Comparison of ENCODE assay signal across 10 mouse cellular contexts in genomic region chr5:97834770-97835169, GRCm38 (mm10).
DNase-seq lines count a peak whose midpoint lies in the region; ATAC-seq and TF ChIP-seq lines count a peak whose summit lies in the region.
"Had no signal": no experiment of that assay in that cellular context is flagged by ENCODE, and none has a peak within 500 bp of the region (broad histone marks: within the 10 kb centered on the region; RNA-seq: fewer than 3 reads in every experiment).

No protein-coding gene starts in this region.

- H3K9ac ChIP-seq in intestine, embryonic 15.5 days: no peak overlapping the region
- H3K9ac ChIP-seq in intestine, postnatal 0 days (ENCODE audit: low read depth, low read length): no peak overlapping the region
- H3K9ac ChIP-seq in liver, adult 2 months (ENCODE audit: low read depth, low read length): no peak overlapping the region
- H3K9ac ChIP-seq: hindbrain, embryonic 15.5 days had no signal

- H3K79me2 ChIP-seq in liver, adult 2 months (ENCODE audit: control insufficient read depth, insufficient read depth, low read length): no peaks in the 10 kb centered on the region

- H3K4me3 ChIP-seq in intestine, embryonic 15.5 days (replicated peaks): no peak overlapping the region
- no peak overlapping the region for H3K4me3 ChIP-seq in intestine, postnatal 0 days (ENCODE audit: low read depth, low read length)
- H3K4me3 ChIP-seq in embryonic fibroblast, embryonic 13.5 days (ENCODE audit: insufficient read depth, low read length): no peak overlapping the region
- no peak overlapping the region for H3K4me3 ChIP-seq in liver, adult 2 months (ENCODE audit: insufficient read depth, low read depth, low read length)
- no peak overlapping the region for H3K4me3 ChIP-seq in thymus, adult 2 months (ENCODE audit: control insufficient read depth, insufficient read depth, low read length)
- H3K4me3 ChIP-seq: hindbrain, embryonic 15.5 days had no signal

- 0 out of 2 replicates have a peak, but pooled peaks cover 2% of the 10 kb centered on the region for H3K4me1 ChIP-seq in intestine, embryonic 15.5 days (replicated peaks)
- no peaks in the 10 kb centered on the region for H3K4me1 ChIP-seq in intestine, postnatal 0 days (replicated peaks; ENCODE audit: control insufficient read depth, insufficient read depth, low read length)
- peaks cover 7% of the 10 kb centered on the region; the same call in 1 of the 2 replicates for H3K4me1 ChIP-seq in embryonic fibroblast, embryonic 13.5 days (ENCODE audit: control insufficient read depth, insufficient read depth, low read length)
- H3K4me1 ChIP-seq in liver, adult 2 months (ENCODE audit: control insufficient read depth, insufficient read depth, low read length): peaks cover 5% of the 10 kb centered on the region; the same call in 1 of the 2 replicates
- H3K4me1 ChIP-seq in thymus, adult 2 months (replicated peaks; ENCODE audit: control insufficient read depth, insufficient read depth, low read length): no peaks in the 10 kb centered on the region
- H3K4me1 ChIP-seq: hindbrain, embryonic 15.5 days had no signal

- H3K9me3 ChIP-seq in intestine, embryonic 15.5 days: no peaks in the 10 kb centered on the region
- no peaks in the 10 kb centered on the region for H3K9me3 ChIP-seq in intestine, postnatal 0 days (ENCODE audit: control insufficient read depth)
- H3K9me3 ChIP-seq: hindbrain, embryonic 15.5 days had no signal

- H3K27ac ChIP-seq in intestine, embryonic 15.5 days: peak overlapping the region; percentile 27; the same call in 1 of the 2 replicates
- no peak overlapping the region for H3K27ac ChIP-seq in intestine, postnatal 0 days (ENCODE audit: low read depth, low read length)
- peak overlapping the region; percentile 43 for H3K27ac ChIP-seq in embryonic fibroblast, embryonic 13.5 days (ENCODE audit: insufficient read depth, low read length)
- H3K27ac ChIP-seq in liver, adult 2 months (replicated peaks; ENCODE audit: insufficient read depth, low read depth, low read length): peak overlapping the region; percentile 11; the same call in 1 of the 2 replicates
- no peak overlapping the region for H3K27ac ChIP-seq in thymus, adult 2 months (ENCODE audit: control insufficient read depth, insufficient read depth, low read length)
- H3K27ac ChIP-seq: hindbrain, embryonic 15.5 days had no signal

- TF ChIP-seq CTCF in intestine, postnatal 0 days (IDR thresholded peaks at IDR 0.05; ENCODE audit: low read depth): no peak
- no peak for TF ChIP-seq CTCF in embryonic fibroblast, embryonic 13.5 days (IDR thresholded peaks at IDR 0.05; ENCODE audit: borderline replicate concordance, insufficient read depth, low read length)
- no peak for TF ChIP-seq CTCF in liver, adult 2 months (IDR thresholded peaks at IDR 0.05; ENCODE audit: low read depth, low read length)
- TF ChIP-seq CTCF in thymus, adult 2 months (IDR thresholded peaks at IDR 0.05; ENCODE audit: borderline replicate concordance, control insufficient read depth, extremely low read depth, insufficient read depth, low read length, poor library complexity): no peak

- ATAC-seq in intestine, embryonic 15.5 days: no peak
- ATAC-seq in intestine, postnatal 0 days: no peak

- no peak for TF ChIP-seq POLR2A in embryonic fibroblast, embryonic 13.5 days (IDR thresholded peaks at IDR 0.05; ENCODE audit: low read depth, low read length)
- no peak for TF ChIP-seq POLR2A in liver, adult 2 months (IDR thresholded peaks at IDR 0.05; ENCODE audit: extremely low read depth, insufficient read depth, low read length)
- no peak for TF ChIP-seq POLR2A in thymus, adult 2 months (IDR thresholded peaks at IDR 0.05; ENCODE audit: control insufficient read depth, extremely low read depth, insufficient read depth, low read length, poor library complexity)

- WGBS in intestine, embryonic 15.5 days: 50% methylated on average over 1 of the region's 1 CpGs
- WGBS in intestine, postnatal 0 days: 68% methylated on average over 1 of the region's 1 CpGs
- WGBS in liver, adult 2 months: 18% methylated on average over 1 of the region's 1 CpGs
- 96% methylated on average over 1 of the region's 1 CpGs for WGBS in thymus, adult 2 months

- no peak overlapping the region for H3K4me2 ChIP-seq in intestine, embryonic 15.5 days (replicated peaks)
- no peak overlapping the region for H3K4me2 ChIP-seq in intestine, postnatal 0 days (replicated peaks; ENCODE audit: low read depth)
- H3K4me2 ChIP-seq: hindbrain, embryonic 15.5 days had no signal

- no peaks in the 10 kb centered on the region for H3K36me3 ChIP-seq in intestine, embryonic 15.5 days
- H3K36me3 ChIP-seq in intestine, postnatal 0 days (ENCODE audit: control insufficient read depth, insufficient read depth): no peaks in the 10 kb centered on the region
- H3K36me3 ChIP-seq in liver, adult 2 months (ENCODE audit: control insufficient read depth, insufficient read depth, low read length): no peaks in the 10 kb centered on the region
- no peaks in the 10 kb centered on the region for H3K36me3 ChIP-seq in thymus, adult 2 months (ENCODE audit: control insufficient read depth, insufficient read depth, low read length)
- H3K36me3 ChIP-seq: hindbrain, embryonic 15.5 days had no signal

- no peaks in the 10 kb centered on the region for H3K27me3 ChIP-seq in intestine, embryonic 15.5 days (replicated peaks)
- H3K27me3 ChIP-seq in intestine, postnatal 0 days (replicated peaks; ENCODE audit: control insufficient read depth, insufficient read depth, low read length): no peaks in the 10 kb centered on the region
- H3K27me3 ChIP-seq in liver, adult 2 months (ENCODE audit: control insufficient read depth, insufficient read depth, low read length): no peaks in the 10 kb centered on the region
- no peaks in the 10 kb centered on the region for H3K27me3 ChIP-seq in thymus, adult 2 months (ENCODE audit: control insufficient read depth, insufficient read depth, low read length)
- H3K27me3 ChIP-seq: CH12.LX; hindbrain, embryonic 15.5 days had no signal

- DNase-seq in liver, adult 2 months (ENCODE audit: extremely low read depth, low read depth, low spot score): peak; percentile 89
- peak; percentile 46 for DNase-seq in ovary, postnatal 14 days (ENCODE audit: low spot score)
- DNase-seq in left cerebral cortex, adult 18-20 months (ENCODE audit: low spot score in 2 of 2): no peak
- DNase-seq in thymus, adult 2 months: no peak
- DNase-seq in right cerebral cortex, postnatal 4 days: no peak

Comparison
In these comparisons a context has a peak if more than half of its experiments do, and no peak if none do; other contexts are left out.
1. H3K27ac ChIP-seq: peak in intestine, embryonic 15.5 days (single experiment), embryonic fibroblast, embryonic 13.5 days (single experiment) and liver, adult 2 months (single experiment); none in intestine, postnatal 0 days (single experiment) and thymus, adult 2 months (single experiment).
2. DNase-seq: peak in liver, adult 2 months (single experiment) and ovary, postnatal 14 days (single experiment); none in left cerebral cortex, adult 18-20 months (0 of 2), thymus, adult 2 months (single experiment) and right cerebral cortex, postnatal 4 days (single experiment).